Mouse (Mus musculus): ENCODE data around the gene Borcs7.

The Borcs7 gene

GRCm38 (mm10) chr19:46689460-46690372 lies at the start of gene Borcs7:
Gene Borcs7 (plus strand): TSS chr19:46689906.
- peak; percentile 70 for DNase-seq (ENCODE audit: low read depth)

DNA sequence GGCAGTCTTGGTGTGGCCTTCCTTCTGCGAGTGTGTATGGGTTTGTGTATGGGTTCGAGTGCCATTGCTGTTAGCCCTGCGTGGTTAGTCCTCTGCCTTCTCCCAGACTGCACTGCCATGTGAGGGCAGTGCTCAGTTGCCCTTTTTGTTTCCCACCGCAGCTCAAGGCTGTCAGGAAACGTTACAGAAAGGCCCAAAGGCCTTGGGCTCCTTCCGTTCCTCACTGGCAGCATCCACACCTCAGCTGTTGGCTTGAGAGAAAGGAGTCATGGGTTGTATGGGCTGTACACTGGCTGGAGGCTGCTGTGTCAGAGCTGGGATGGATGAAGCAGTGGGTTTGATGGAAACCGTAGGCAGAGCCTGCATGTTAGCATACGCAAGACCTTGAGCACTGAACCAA lies 48.9 kb upstream of the Borcs7 start:
- DNase-seq (ENCODE audit: low read depth), result no peak

GRCm38 (mm10) chr19:46641420-46642085 lies 48.2 kb upstream of the Borcs7 start:
- DNase-seq (ENCODE audit: low read depth), result no peak

- no peak for DNase-seq (ENCODE audit: low read depth)
These were observed 47.5 kb upstream of the Borcs7 start for GRCm38 (mm10) chr19:46642136-46642753.

- no peak for DNase-seq (ENCODE audit: low read depth)
These were observed 46.5 kb upstream of the Borcs7 start for GRCm38 (mm10) chr19:46643236-46643635.

- no peak for DNase-seq (ENCODE audit: low read depth)
These were observed 45.3 kb upstream of the Borcs7 start for GRCm38 (mm10) chr19:46644343-46644792.

DNA sequence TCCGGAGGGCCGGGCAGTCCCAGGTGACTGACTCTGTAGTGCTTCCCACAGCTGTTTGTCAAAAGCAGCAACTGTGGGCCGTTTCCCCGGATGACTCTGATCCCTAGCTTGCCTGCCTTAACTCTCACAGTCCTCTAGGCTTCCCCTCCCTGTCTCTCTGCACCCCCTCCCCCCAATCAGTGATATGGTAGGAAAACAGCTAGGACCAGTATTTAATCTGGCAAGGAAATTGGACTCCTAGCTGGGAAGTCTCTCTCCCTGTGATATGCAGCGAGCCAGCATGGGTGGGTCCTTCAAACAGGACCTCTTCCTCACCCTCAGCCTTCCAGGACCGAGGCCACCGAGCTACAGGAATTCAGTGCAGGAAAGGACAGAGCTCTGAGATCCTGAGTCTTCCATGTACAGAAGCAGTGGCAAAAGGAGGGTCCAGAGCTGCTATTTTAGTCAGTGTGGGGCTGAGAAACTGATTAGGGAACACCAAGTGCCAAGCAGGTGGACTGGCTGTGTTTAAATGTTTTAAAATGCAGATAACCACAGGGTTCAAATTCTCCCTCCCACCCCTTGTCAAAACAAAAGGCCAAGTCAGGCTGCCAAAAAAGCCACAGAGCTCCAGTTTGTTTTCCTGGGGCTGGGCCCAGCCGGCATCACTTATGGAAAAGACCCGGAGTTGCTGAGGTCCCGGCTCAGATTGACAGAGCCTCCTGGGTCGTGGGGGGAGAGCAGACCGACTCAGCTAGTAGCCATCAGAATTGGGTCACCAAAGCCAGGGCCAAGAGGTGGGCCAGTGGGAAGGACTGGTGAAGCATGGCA lies 44.7 kb upstream of the Borcs7 start:
- no peak for DNase-seq (ENCODE audit: low read depth)

- DNase-seq (ENCODE audit: low read depth), result no peak
These were observed 43.6 kb upstream of the Borcs7 start for GRCm38 (mm10) chr19:46646041-46646481.

- no peak for DNase-seq (ENCODE audit: low read depth)
These were observed 42.5 kb upstream of the Borcs7 start for GRCm38 (mm10) chr19:46647254-46647653.

DNA sequence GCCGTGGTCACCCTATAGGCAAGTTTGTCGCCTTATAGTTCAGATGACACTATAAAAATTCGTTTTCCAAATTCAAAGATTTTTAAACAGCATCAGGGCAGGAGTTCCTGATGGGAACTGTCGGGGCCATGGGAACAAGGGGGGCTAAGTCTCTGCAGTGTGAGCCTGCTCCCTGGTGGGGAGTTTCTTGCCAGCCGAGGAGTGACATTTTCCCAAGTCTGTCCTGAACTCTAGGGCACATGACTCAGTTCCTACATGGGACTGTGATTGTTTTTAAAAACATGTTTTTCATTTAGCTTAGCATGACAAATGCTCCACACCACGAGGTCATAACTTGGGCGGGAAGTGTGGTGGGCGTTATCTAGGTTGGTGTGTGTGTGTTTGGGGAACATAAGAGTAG lies 41.9 kb upstream of the Borcs7 start:
- DNase-seq (ENCODE audit: low read depth), result no peak

DNA sequence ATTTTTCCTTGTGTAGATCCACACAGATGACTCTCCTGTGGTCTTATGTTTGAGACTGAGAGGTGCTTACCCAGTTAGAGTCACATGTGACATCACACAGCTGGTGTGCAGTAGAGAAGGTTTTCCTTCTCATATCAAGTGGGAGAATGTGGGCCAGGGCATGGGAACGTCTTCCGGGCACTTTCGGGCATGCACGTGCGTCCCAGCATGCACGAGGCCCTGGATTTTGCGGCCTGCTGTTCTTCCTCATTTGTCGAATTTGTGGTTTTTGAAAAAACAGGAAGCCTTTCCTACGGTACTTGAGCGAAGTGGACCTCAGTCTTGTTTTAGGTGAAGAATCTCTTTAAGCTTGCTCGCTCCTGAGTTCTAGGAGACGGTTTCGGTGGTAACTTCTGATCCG lies 41.1 kb upstream of the Borcs7 start:
- DNase-seq (ENCODE audit: low read depth), result no peak

- no peak for DNase-seq (ENCODE audit: low read depth)
These were observed 36.5 kb upstream of the Borcs7 start for GRCm38 (mm10) chr19:46653188-46653587.

DNA sequence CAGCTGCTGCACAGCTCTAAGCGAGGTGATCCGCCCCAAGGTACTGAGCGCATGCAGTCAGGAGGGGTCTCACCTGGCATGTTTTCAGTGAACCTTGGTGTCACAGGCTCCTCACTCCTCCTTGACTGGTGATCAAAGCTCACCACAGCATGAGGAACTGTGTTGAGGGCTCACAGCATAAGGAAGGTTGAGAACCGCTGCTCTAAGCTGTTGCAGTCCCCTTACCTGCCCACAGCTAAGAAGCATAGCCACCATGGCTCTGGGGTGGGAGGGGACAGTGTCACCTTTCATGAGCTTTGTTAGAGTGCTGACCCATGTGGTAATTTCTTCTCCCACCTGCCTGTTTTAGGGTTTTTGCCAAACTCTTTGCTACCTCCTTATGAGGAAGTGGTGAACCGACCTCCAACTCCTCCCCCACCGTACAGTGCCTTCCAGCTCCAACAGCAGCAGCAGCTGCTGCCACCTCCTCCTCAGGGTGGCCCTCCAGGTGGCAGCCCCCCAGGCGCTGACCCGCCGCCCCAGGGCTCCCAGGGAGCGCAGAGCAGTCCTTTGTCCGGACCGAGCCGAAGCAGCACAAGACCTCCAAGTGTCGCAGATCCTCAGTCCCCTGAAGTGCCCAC lies 36.0 kb upstream of the Borcs7 start:
- peak; percentile 16 for DNase-seq (ENCODE audit: low read depth)

DNA sequence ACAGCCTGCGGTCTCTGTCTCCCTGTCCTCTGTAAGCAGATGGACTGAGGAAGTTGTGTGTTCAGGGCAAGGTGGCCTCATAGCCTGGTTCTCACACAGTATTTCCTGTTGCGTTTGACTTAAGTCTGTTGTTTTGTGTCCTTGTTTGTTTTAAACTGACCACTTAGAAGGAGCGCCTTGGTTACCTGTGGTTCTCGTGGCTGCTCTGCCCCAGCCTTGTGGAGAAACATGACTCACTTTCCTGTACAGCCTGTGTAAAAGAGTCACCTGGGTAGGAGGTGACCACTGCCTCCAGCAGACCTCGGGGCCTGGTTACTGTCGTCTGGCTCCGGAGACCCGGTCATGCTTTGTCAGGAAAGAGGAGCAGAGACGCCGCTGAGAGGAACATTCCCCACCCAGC lies 34.1 kb upstream of the Borcs7 start:
- DNase-seq (ENCODE audit: low read depth), result no peak

- no peak for DNase-seq (ENCODE audit: low read depth)
These were observed 33.4 kb upstream of the Borcs7 start for GRCm38 (mm10) chr19:46656151-46656840.

DNA sequence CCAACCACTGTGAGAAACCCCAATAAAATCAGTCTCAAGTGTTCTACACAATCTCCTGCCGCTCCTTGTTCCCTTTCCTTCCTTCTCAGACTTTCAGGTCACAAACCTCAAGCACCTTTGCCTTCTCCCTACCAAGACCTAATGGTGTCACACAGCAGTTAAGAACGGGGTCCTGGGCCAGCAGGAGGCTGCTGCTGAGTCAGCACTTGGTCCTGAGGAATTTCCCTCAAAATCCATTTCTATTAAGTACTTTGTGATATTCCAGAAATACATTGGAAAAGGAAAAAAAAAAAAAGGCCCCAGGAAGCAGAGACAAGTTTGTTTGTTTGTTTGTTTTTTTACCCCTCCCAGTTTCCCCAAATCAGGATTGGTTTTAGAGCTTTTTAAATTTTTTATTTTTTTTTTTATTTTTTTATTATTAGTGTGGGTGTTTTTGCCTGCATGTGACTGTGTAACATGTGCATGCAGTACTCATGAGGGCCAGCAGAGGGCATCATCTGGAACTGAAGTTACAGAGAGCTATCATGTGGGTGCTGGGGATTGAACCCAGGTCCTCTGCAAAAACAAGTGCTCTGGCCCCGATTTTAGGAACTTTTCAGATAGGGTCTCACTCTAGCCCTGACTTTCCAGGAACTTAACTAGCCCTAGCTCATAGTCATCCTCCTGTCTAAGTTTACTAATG lies 32.2 kb upstream of the Borcs7 start:
- DNase-seq (ENCODE audit: low read depth), result no peak

DNA sequence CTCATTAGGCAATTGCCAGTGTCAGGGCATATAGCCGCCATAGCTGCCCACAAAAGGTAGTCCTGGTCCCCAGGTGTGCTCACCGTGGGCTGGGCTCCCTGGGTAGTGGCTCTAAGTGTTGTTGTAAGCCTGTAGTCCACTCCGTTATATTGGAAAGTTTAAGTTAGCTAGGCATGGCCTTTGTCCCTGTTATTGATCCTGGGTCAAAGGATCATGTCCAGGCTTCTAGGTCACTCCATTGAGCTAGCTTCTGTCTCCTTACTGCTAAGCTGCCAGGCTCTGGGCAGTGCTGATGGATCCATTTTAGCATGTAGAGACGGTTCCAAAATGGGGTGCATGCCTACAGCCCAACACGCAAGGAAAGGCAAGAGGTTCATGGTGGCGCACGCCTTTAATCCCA lies 31.4 kb upstream of the Borcs7 start:
- DNase-seq (ENCODE audit: low read depth), result no peak

DNA sequence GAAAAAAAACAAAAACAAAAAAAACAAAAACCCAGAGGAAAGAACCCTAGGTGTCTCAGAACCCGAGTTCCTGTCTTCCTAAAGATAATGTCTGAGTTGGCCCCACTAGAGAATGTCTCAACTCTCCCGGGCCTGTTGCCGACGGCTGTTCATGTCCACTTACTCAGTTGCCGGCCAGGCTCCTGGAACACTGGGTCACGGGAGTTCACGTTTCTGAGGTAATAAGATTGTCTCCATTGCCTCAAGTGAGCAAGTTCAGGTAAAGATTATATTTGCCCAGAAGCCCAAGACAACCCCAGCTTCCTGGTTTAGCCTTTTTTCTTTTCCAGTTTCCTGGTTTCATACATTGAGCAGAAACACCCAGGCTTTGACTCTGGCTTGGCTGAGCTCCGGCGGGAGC lies 30.9 kb upstream of the Borcs7 start:
- DNase-seq (ENCODE audit: low read depth), result no peak

DNA sequence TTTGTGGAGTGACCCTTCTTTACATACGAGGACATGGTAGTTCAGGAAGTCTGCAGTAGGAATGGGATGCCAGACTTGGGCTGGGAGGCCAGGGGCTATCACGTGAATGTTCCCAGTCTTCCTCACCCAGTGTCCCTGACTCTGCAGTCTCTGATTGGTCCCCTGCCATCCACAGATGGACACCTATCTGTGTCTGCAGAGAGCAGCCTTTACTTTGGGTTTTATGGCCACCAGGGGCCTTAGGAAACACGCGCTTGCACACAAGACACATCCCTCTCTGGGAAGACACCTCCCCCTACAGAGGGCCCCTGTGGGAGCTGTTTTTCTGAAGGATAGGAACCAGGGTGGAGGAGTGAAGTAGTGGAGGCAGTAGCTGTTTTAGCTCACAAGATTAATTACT lies 28.2 kb upstream of the Borcs7 start:
- DNase-seq (ENCODE audit: low read depth), result no peak

DNA sequence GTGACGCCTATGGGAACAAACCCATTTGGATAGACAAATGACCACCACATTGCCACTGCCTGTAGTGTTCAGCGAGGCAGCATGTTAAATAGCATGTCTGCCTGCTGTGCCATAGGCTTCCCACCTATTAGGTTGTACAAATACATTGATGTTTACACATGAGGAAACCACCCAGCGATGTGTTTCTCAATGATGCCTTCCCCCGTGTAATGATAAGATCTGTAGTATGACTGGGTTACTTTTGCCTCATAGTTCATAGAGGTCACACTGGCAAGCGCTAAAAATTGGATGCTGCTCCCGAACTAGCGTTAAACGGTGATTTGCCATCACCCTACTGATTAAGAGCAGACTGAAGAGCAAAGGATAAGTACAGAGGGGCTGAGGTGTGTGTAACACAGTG lies 27.5 kb upstream of the Borcs7 start:
- no peak for DNase-seq (ENCODE audit: low read depth)

Measured in c-Kit-positive CD71-negative TER-119-negative erythroid progenitor cells, embryonic 14.5 days (primary cell).